Mouse (Mus musculus) telencephalon, adult 2 months (tissue): ENCODE results near the gene Xkrx.
"Not testable (repeated sequence)": the region's sequence is repeated elsewhere in the genome, so short reads cannot be mapped to it uniquely, and the experiment has no call there.

Experiments
- DNase-seq: peaks from one replicate; pipeline ENCODE4 v3.0.0-alpha.2; 2011; ENCODE audit warnings: low read depth, low spot score

Xkrx gene

GRCm38 (mm10) chrX:134162043-134162720 is at the start of gene Xkrx:
TSS of gene Xkrx (minus strand) at chrX:134162076.
- no peak for DNase-seq

- DNase-seq, result peak; percentile 34
These were observed 49.3 kb upstream of the Xkrx start for GRCm38 (mm10) chrX:134211151-134211642.

DNA sequence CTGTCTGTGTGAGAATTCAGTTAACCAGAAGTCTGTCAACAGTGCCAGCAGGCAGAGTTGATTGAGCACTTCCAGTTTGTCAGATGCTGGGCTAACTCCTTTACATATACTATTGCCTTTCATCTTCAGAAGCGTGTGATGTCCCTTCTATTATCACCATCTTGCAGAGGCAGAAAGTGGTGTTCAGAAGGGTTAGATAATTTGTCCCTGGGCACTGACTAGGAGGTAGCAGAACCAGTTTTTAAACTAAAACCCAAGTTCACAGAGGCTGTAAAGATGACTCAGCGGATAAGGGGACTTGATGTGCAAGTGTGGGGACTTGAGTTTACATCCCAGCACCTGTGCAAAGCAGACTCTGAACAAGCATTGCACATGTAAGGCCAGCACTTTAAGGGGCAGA is 46.6 kb upstream of the Xkrx start:
- no peak for DNase-seq

DNA sequence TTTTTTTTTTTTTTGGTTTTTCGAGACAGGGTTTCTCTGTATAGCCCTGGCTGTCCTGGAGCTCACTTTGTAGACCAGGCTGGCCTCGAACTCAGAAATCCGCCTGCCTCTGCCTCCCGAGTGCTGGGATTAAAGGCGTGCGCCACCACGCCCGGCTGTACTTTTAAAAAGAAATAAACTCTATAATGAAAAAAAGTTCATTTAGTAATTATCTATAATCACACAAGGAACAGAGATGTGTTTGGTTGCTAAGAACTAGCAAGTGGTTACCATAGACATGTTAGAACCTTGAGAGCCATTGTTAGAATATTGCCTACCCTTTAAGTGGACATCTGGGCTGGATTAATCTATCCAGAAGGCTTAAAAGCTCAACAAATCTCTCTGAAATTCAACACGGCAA is 25.3 kb upstream of the Xkrx start, which contains the start of gene Arl13a:
TSS of gene Arl13a (plus strand) at position 301 of the 400 bp plus-strand sequence.
- not testable (repeated sequence) for DNase-seq

- no peak for DNase-seq
These were observed 12.8 kb upstream of the Xkrx start for GRCm38 (mm10) chrX:134174699-134175098.

- DNase-seq, result no peak
These were observed 8.7 kb upstream of the Xkrx start for GRCm38 (mm10) chrX:134170584-134170983.

GRCm38 (mm10) chrX:134163484-134163883 is 1.6 kb upstream of the Xkrx start:
- DNase-seq, result no peak

DNA sequence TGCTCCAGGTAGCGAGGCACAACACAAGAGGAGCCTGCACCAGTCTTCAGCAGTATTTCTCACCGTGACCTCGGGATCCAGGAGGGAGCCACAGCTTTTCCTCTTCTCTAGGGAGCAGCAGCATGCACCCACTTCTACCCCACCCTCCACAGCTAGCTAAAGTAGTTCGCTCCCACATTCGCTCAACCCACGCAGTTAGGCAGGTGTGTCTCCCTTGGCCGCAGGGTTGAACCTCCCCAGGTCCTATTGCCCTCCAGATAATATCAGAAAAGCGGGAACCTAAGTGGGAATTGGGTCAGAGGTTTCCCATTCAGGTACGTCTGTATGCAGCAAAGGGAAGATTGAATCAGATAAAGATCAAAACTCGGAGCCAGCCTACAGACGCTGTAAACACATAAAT is 950 bp upstream of the Xkrx start:
- DNase-seq, result no peak

GRCm38 (mm10) chrX:134160442-134160841 is 1.4 kb downstream of the Xkrx start:
- DNase-seq, result no peak

DNA sequence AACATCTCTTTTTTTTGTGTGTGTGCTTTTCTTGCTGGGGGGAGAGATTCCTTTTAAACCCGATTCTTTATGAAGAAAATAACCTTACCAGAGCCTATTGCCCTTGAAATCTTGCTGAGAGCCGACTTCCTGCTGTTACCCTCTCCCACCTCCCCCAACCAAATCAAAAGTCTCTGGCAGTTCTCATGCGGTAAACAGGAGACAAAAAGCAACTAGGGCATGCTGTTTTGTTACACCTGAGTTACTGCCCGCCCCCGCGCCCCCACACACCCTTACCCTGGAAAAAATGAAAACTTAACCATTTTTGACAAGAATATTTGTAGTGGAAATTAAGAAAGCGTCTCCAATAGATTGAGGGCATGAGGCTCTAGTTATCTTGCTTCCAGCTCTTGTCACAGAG is 3.7 kb downstream of the Xkrx start:
- DNase-seq, result no peak

DNA sequence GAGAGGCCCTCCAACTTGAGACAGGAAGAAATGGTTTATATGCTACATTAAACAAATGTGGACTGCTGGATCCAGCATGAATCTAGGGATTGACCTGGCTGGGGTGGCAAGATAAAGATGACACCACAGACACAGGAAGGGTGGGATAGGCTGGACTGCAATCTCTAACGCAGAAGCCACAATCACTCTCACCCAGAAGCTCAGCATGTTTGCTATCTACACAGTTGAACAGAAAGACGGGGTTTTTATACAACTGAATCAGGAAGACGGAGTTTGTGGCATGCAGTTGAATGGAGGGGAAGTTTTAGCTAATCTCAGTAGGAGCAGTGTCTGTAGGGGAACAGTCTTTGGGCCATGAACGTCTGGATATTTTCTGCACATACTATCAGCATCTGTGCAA is 19.9 kb downstream of the Xkrx start:
- DNase-seq, result no peak

DNA sequence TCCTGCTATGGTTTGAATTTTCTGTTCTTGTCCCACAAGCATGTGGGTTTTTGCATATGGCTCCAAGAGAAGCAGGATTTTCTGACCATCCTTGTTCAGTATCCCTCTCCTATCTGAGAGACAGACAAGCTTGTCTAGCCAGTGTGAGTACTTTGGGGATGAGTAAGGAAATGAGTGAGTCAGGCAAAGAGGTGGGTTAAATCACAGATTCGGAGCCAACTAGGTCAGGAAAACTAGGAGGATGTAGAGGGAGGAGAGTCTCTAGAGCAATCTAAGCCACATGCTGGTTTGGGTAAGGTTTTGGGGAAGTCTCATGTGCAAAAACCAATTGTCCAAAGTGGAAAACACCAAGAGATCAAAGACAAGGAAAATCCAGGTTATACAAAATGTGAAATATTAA is 20.3 kb downstream of the Xkrx start:
- DNase-seq, result no peak

DNA sequence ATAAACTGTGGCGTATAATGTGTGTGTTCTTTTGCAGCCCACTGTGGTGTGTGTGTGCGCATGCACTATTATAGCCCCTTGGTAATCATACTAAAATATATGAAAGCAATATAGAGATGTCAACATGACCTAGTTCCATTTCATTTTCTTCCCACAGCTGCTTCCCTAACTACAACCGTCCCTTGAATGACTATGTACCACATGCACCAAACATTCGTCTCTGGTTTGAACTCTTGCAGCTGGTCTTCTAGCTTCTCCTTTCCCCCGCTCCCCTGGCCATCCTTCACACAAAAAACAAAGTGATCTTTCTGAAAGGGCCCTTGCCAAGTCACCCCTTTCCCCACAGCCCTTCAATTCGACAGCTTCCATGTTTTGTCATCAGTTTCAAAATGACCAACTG is 21.9 kb downstream of the Xkrx start:
- no peak for DNase-seq

DNA sequence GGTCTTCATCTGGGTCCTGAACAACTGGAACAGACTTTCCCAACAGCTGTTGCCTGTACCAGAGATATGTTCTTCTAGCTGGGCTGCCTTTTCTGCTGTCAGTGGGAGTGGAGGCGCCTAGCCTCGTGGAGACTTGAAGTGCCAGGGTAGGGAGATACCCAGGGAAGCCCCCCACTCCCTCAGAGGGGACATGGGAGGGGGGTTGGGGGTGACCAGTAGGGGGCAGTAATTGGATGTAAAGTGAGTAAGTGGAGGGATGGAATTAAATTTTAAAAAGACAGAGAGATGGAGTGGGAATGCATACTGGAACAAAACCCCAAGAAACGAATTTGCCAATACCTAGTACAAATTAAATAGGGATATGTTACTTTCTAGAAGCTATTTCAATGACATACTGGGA is 28.1 kb downstream of the Xkrx start:
- DNase-seq, result no peak

GRCm38 (mm10) chrX:134132295-134132694 is 29.6 kb downstream of the Xkrx start:
- no peak for DNase-seq

DNA sequence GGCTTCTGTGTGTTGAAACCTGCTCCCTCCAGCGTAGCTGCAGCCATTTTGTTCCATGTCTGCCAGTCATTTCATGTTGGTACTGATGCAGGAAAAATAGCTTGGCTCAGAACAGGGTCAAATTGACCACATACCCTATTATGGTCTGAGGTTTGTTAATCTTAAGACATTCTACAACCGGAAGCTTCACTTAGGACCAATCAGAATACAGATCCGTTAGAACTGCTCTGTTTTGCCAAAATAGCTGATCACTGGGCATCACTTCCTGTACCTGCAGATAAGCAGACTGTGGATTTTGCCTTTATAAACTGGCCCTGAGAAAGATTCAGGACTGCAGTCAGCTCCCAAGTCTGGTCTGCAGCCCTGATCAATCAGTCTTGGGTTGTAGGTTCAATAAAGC is 33.3 kb downstream of the Xkrx start:
- DNase-seq, result no peak

DNA sequence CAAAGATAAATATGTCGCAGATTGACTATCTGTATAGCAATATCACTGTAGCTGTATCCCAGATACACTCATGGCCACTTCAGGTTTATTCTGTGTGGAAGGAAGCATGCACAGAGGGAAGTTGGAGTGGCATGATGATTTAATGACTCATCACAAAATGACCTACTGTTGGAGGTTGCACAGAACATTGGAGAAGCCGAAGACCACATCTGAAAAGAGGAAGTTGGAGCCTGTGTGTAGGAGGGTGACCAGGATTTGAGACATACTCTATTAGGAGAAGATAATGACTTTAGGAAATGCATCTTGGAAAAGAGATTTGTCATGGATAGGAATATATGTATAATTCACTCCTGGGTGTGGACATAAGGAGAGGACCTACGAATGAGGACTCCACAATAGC is 45.5 kb downstream of the Xkrx start:
- no peak for DNase-seq

- no peak for DNase-seq
These were observed 50.1 kb downstream of the Xkrx start for GRCm38 (mm10) chrX:134111767-134112166.

DNA sequence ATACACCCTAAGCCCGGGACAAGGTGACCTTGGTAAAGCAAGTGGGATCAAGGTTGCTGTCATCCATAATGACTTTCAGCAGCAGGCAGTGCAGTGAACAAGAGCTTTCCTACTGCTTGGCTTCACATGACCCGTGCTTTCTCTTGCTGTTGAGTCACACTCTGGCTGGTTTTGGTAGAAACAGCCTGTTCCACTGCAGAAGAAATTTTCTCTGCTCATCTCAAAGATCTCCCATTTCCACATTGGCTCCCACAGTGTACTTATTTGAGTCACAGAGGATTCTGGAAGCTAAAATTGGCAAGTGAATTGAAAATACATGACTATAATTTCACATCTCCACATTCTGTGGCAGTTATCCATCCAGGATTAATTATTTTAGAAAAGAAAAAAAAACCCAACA is 59.2 kb downstream of the Xkrx start:
- DNase-seq, result peak; percentile 61
